Mouse (Mus musculus) 416B (cell line): Measurements from ENCODE around the gene Coro2b.
"Not testable (repeated sequence)": the region's sequence is repeated elsewhere in the genome, so short reads cannot be mapped to it uniquely, and the experiment has no call there.

ENCODE experiments used
- DNase-seq: peaks from one replicate; pipeline ENCODE4 v3.0.0; 2011; ENCODE audit warnings: low read depth

Coro2b gene

GRCm38 (mm10) chr9:62471541-62472189, 65.2 kb downstream of the Coro2b start:
- DNase-seq: no peak

- DNase-seq: no peak
Measured at GRCm38 (mm10) chr9:62471041-62471440, 65.8 kb downstream of the Coro2b start.

GRCm38 (mm10) chr9:62470398-62470797, 66.4 kb downstream of the Coro2b start:
- peak; percentile 72 for DNase-seq

- DNase-seq: no peak
Measured at GRCm38 (mm10) chr9:62469696-62470095, 67.1 kb downstream of the Coro2b start.

- DNase-seq: no peak
Measured at GRCm38 (mm10) chr9:62469143-62469542, 67.7 kb downstream of the Coro2b start.

GRCm38 (mm10) chr9:62467413-62467784, 69.4 kb downstream of the Coro2b start:
- no peak for DNase-seq

GRCm38 (mm10) chr9:62466742-62467412, 70.0 kb downstream of the Coro2b start:
- no peak for DNase-seq

GRCm38 (mm10) chr9:62466053-62466452, 70.8 kb downstream of the Coro2b start:
- no peak for DNase-seq

- DNase-seq: no peak
Measured at GRCm38 (mm10) chr9:62464727-62465126, 72.1 kb downstream of the Coro2b start.

GRCm38 (mm10) chr9:62461766-62462165, 75.1 kb downstream of the Coro2b start:
- no peak for DNase-seq

- DNase-seq: no peak
Measured at GRCm38 (mm10) chr9:62461095-62461494, 75.7 kb downstream of the Coro2b start.

GRCm38 (mm10) chr9:62460086-62460485, 76.8 kb downstream of the Coro2b start:
- no peak for DNase-seq

- DNase-seq: no peak
Measured at GRCm38 (mm10) chr9:62458457-62458856, 78.4 kb downstream of the Coro2b start.

- peak; percentile 77 for DNase-seq
Measured at GRCm38 (mm10) chr9:62456015-62456414, 80.8 kb downstream of the Coro2b start.

GRCm38 (mm10) chr9:62455210-62455969, 81.5 kb downstream of the Coro2b start:
- peak; percentile 95 for DNase-seq

- DNase-seq: no peak
Measured at GRCm38 (mm10) chr9:62452373-62452993, 84.4 kb downstream of the Coro2b start.

GRCm38 (mm10) chr9:62451585-62452372, 85.1 kb downstream of the Coro2b start:
- DNase-seq: no peak

- DNase-seq: no peak
Measured at GRCm38 (mm10) chr9:62450862-62451261, 86.0 kb downstream of the Coro2b start.

- no peak for DNase-seq
Measured at GRCm38 (mm10) chr9:62450355-62450754, 86.5 kb downstream of the Coro2b start.

- DNase-seq: not testable (repeated sequence)
Measured at GRCm38 (mm10) chr9:62447337-62447736, 89.5 kb downstream of the Coro2b start.

GRCm38 (mm10) chr9:62438755-62439101, 98.1 kb downstream of the Coro2b start:
- no peak for DNase-seq
